Mouse (Mus musculus): Measurements from ENCODE around the gene Ube4b. TPM values are rescaled to one million over a fixed set of nuclear protein-coding genes. Genes with fewer than 3 reads are reported as not detected.

Ube4b gene
- polyA plus RNA-seq, 1 experiment from 2014 or later: 49.5 TPM

DNA sequence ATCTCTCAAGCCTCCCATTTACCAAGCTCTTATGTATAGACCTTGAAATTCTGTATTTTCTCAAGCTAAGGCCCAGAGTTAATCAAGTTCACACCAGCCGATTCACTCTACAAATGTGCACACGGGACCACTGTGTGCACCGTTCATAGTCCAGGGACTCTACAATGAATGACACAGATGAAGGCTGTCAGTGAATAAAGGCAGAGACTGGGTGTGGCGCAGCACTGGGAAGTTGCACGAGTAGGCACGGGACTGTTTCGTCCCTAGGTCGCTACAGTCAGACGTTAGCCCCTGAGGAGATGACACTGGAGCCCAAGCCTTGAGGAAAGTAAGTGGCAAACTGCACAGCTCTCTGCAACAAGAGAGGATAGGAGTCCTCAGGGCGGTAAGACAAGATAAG is 50.5 kb downstream of the Ube4b start:
- Histone ChIP-seq H3K27ac (replicated peaks; ENCODE audit: low read depth, low read length) (no peak overlapping the region), H3K9me3 (ENCODE audit: control insufficient read depth, low read length) (no peaks in the 10 kb centered on the region), H3K4me2 (ENCODE audit: low read depth, severe bottlenecking) (no peak overlapping the region), H3K27me3 (ENCODE audit: control insufficient read depth, insufficient read depth, low read length) (no peaks in the 10 kb centered on the region), H3K4me3 (ENCODE audit: low read depth, low read length) (no peak overlapping the region), H3K4me1 (ENCODE audit: control insufficient read depth, insufficient read depth, low read length) (0 out of 2 replicates have a peak, but pooled peaks cover 3% of the 10 kb centered on the region), H3K9ac (ENCODE audit: low read length) (no peak overlapping the region), H3K36me3 (ENCODE audit: control insufficient read depth, insufficient read depth, low read length) (peaks cover 38% of the 10 kb centered on the region)
- no peak for DNase-seq (ENCODE audit: low spot score)
- ATAC-seq (ENCODE audit: insufficient number of reproducible peaks, low FRiP score, low TSS enrichment, low read depth): no peak
- 92% methylated on average over 10 of the region's 10 CpGs for WGBS

- 72% methylated on average over 11 of the region's 11 CpGs for WGBS
- ATAC-seq (ENCODE audit: insufficient number of reproducible peaks, low FRiP score, low TSS enrichment, low read depth) (no peak), DNase-seq (ENCODE audit: low spot score) (no peak)
- H3K36me3 ChIP-seq (ENCODE audit: control insufficient read depth, insufficient read depth, low read length): peaks cover 33% of the 10 kb centered on the region
- no peak overlapping the region for H3K9ac ChIP-seq (ENCODE audit: low read length)
- no peaks in the 10 kb centered on the region for H3K27me3 ChIP-seq (ENCODE audit: control insufficient read depth, insufficient read depth, low read length)
- H3K4me3 ChIP-seq (ENCODE audit: low read depth, low read length): no peak overlapping the region
- no peak overlapping the region for H3K4me2 ChIP-seq (ENCODE audit: low read depth, severe bottlenecking)
- 0 out of 2 replicates have a peak, but pooled peaks cover 3% of the 10 kb centered on the region for H3K4me1 ChIP-seq (ENCODE audit: control insufficient read depth, insufficient read depth, low read length)
- H3K9me3 ChIP-seq (ENCODE audit: control insufficient read depth, low read length): no peaks in the 10 kb centered on the region
- peak overlapping the region; percentile 52; the same call in 1 of the 2 replicates for H3K27ac ChIP-seq (replicated peaks; ENCODE audit: low read depth, low read length)
Observed at GRCm38 (mm10) chr4:149374662-149375061, 51.9 kb downstream of the Ube4b start.

- 0 out of 2 replicates have a peak overlapping the region, but pooled peaks have one; percentile 52 for H3K27ac ChIP-seq (replicated peaks; ENCODE audit: low read depth, low read length)
- H3K4me2 ChIP-seq (ENCODE audit: low read depth, severe bottlenecking): no peak overlapping the region
- H3K9ac ChIP-seq (ENCODE audit: low read length): no peak overlapping the region
- no peak for DNase-seq (ENCODE audit: low spot score)
- H3K4me1 ChIP-seq (ENCODE audit: control insufficient read depth, insufficient read depth, low read length): 0 out of 2 replicates have a peak, but pooled peaks cover 3% of the 10 kb centered on the region
- H3K9me3 ChIP-seq (ENCODE audit: control insufficient read depth, low read length): no peaks in the 10 kb centered on the region
- H3K4me3 ChIP-seq (ENCODE audit: low read depth, low read length): no peak overlapping the region
- 81% methylated on average over 9 of the region's 9 CpGs for WGBS
- peaks cover 28% of the 10 kb centered on the region for H3K36me3 ChIP-seq (ENCODE audit: control insufficient read depth, insufficient read depth, low read length)
- no peaks in the 10 kb centered on the region for H3K27me3 ChIP-seq (ENCODE audit: control insufficient read depth, insufficient read depth, low read length)
- no peak for ATAC-seq (ENCODE audit: insufficient number of reproducible peaks, low FRiP score, low TSS enrichment, low read depth)
Observed at GRCm38 (mm10) chr4:149373927-149374326, 52.6 kb downstream of the Ube4b start.

GRCm38 (mm10) chr4:149373431-149373830 is 53.1 kb downstream of the Ube4b start:
- H3K27me3 ChIP-seq (ENCODE audit: control insufficient read depth, insufficient read depth, low read length): no peaks in the 10 kb centered on the region
- DNase-seq (ENCODE audit: low spot score): peak; percentile 72
- H3K27ac ChIP-seq (replicated peaks; ENCODE audit: low read depth, low read length): no peak overlapping the region
- H3K9me3 ChIP-seq (ENCODE audit: control insufficient read depth, low read length): no peaks in the 10 kb centered on the region
- no peak overlapping the region for H3K4me3 ChIP-seq (ENCODE audit: low read depth, low read length)
- no peak overlapping the region for H3K4me2 ChIP-seq (ENCODE audit: low read depth, severe bottlenecking)
- H3K9ac ChIP-seq (ENCODE audit: low read length): no peak overlapping the region
- H3K36me3 ChIP-seq (ENCODE audit: control insufficient read depth, insufficient read depth, low read length): peaks cover 25% of the 10 kb centered on the region
- ATAC-seq (ENCODE audit: insufficient number of reproducible peaks, low FRiP score, low TSS enrichment, low read depth): no peak
- 71% methylated on average over 5 of the region's 5 CpGs for WGBS
- H3K4me1 ChIP-seq (ENCODE audit: control insufficient read depth, insufficient read depth, low read length): 0 out of 2 replicates have a peak, but pooled peaks cover 3% of the 10 kb centered on the region

- Histone ChIP-seq H3K4me1 (ENCODE audit: control insufficient read depth, insufficient read depth, low read length) (no peaks in the 10 kb centered on the region), H3K4me2 (ENCODE audit: low read depth, severe bottlenecking) (no peak overlapping the region), H3K27me3 (ENCODE audit: control insufficient read depth, insufficient read depth, low read length) (no peaks in the 10 kb centered on the region), H3K9ac (ENCODE audit: low read length) (no peak overlapping the region), H3K4me3 (ENCODE audit: low read depth, low read length) (no peak overlapping the region), H3K36me3 (ENCODE audit: control insufficient read depth, insufficient read depth, low read length) (peaks cover 13% of the 10 kb centered on the region), H3K9me3 (ENCODE audit: control insufficient read depth, low read length) (no peaks in the 10 kb centered on the region), H3K27ac (replicated peaks; ENCODE audit: low read depth, low read length) (no peak overlapping the region)
- WGBS: 84% methylated on average over 12 of the region's 12 CpGs
- ATAC-seq (ENCODE audit: insufficient number of reproducible peaks, low FRiP score, low TSS enrichment, low read depth) (no peak), DNase-seq (ENCODE audit: low spot score) (no peak)
Observed at GRCm38 (mm10) chr4:149365702-149366370, 60.7 kb downstream of the Ube4b start.

- Histone ChIP-seq H3K27ac (replicated peaks; ENCODE audit: low read depth, low read length) (no peak overlapping the region), H3K36me3 (ENCODE audit: control insufficient read depth, insufficient read depth, low read length) (peaks cover 12% of the 10 kb centered on the region), H3K4me2 (ENCODE audit: low read depth, severe bottlenecking) (no peak overlapping the region), H3K27me3 (ENCODE audit: control insufficient read depth, insufficient read depth, low read length) (no peaks in the 10 kb centered on the region), H3K9me3 (ENCODE audit: control insufficient read depth, low read length) (no peaks in the 10 kb centered on the region), H3K4me1 (ENCODE audit: control insufficient read depth, insufficient read depth, low read length) (no peaks in the 10 kb centered on the region), H3K4me3 (ENCODE audit: low read depth, low read length) (no peak overlapping the region), H3K9ac (ENCODE audit: low read length) (no peak overlapping the region)
- 88% methylated on average over 5 of the region's 5 CpGs for WGBS
- ATAC-seq (ENCODE audit: insufficient number of reproducible peaks, low FRiP score, low TSS enrichment, low read depth) (no peak), DNase-seq (ENCODE audit: low spot score) (no peak)
Observed at GRCm38 (mm10) chr4:149364896-149365295, 61.7 kb downstream of the Ube4b start.

DNA sequence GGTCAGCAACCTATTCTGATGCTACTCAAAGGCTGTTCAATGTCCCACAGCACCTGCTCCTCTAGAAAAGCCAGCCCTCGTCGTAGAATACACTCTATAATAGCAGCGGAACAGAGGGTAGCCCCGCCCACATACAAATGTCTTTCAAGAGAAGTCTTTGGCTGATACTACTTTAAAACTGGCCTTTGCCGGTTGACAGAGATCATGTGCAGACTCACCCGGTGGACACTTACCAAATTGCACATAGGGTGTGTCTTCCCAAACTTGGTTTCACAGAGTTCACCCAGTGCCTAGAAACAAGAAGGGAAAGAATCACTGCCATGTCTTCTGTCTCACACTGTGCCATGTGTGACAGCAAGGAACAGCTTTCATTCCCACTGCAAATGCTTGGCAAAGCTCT is 65.5 kb downstream of the Ube4b start:
- Histone ChIP-seq H3K36me3 (ENCODE audit: control insufficient read depth, insufficient read depth, low read length) (peaks cover 25% of the 10 kb centered on the region), H3K27ac (replicated peaks; ENCODE audit: low read depth, low read length) (no peak overlapping the region), H3K9me3 (ENCODE audit: control insufficient read depth, low read length) (no peaks in the 10 kb centered on the region), H3K27me3 (ENCODE audit: control insufficient read depth, insufficient read depth, low read length) (no peaks in the 10 kb centered on the region), H3K4me1 (ENCODE audit: control insufficient read depth, insufficient read depth, low read length) (no peaks in the 10 kb centered on the region), H3K4me3 (ENCODE audit: low read depth, low read length) (no peak overlapping the region), H3K9ac (ENCODE audit: low read length) (no peak overlapping the region), H3K4me2 (ENCODE audit: low read depth, severe bottlenecking) (no peak overlapping the region)
- DNase-seq (ENCODE audit: low spot score): no peak
- no peak for ATAC-seq (ENCODE audit: insufficient number of reproducible peaks, low FRiP score, low TSS enrichment, low read depth)
- WGBS: 85% methylated on average over 6 of the region's 6 CpGs

DNA sequence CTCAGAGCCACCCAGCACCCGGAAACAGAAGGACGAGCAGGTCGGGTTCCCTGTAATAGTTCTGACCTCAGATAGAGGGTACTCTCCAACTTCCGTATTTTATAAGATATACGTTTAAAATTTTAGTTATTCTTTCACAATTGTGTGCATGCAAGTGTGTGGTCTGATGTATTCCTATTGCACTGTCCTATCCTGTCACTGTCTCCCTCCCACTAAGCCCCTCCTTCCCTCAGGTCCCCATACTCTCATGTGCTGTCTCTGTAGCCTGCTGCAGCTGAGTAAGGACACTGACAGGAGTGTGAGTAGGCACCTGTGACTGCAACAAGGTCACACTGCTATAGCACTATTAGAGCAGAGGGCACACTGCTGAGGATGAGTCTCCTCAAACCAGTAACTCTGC is 65.9 kb downstream of the Ube4b start:
- ATAC-seq (ENCODE audit: insufficient number of reproducible peaks, low FRiP score, low TSS enrichment, low read depth) (no peak), DNase-seq (ENCODE audit: low spot score) (no peak)
- no peaks in the 10 kb centered on the region for H3K9me3 ChIP-seq (ENCODE audit: control insufficient read depth, low read length)
- no peak overlapping the region for H3K4me2 ChIP-seq (ENCODE audit: low read depth, severe bottlenecking)
- H3K4me1 ChIP-seq (ENCODE audit: control insufficient read depth, insufficient read depth, low read length): no peaks in the 10 kb centered on the region
- H3K27me3 ChIP-seq (ENCODE audit: control insufficient read depth, insufficient read depth, low read length): no peaks in the 10 kb centered on the region
- no peak overlapping the region for H3K4me3 ChIP-seq (ENCODE audit: low read depth, low read length)
- no peak overlapping the region for H3K9ac ChIP-seq (ENCODE audit: low read length)
- no peak overlapping the region for H3K27ac ChIP-seq (replicated peaks; ENCODE audit: low read depth, low read length)
- WGBS: 95% methylated on average over 5 of the region's 5 CpGs
- peaks cover 28% of the 10 kb centered on the region for H3K36me3 ChIP-seq (ENCODE audit: control insufficient read depth, insufficient read depth, low read length)

DNA sequence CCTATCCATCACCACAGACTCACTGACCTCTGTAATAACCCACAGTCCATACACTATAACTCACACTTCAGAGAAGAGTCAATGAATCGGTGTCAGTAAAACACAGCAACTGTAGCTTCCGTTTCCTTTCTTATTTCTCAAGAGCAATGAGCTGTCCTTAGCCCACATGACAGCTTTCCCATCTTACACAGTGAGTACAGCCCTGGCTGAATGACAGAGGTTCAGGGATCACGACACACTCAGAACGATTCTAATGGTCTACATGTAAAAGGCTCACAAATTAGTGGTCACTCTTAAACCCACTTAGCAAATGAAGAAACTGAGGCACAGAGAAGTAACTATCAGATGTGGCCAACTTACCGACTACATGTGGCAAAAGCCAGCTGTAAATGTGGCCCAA is 68.6 kb downstream of the Ube4b start:
- Histone ChIP-seq H3K4me2 (ENCODE audit: low read depth, severe bottlenecking) (no peak overlapping the region), H3K27ac (replicated peaks; ENCODE audit: low read depth, low read length) (no peak overlapping the region), H3K27me3 (ENCODE audit: control insufficient read depth, insufficient read depth, low read length) (no peaks in the 10 kb centered on the region), H3K4me3 (ENCODE audit: low read depth, low read length) (no peak overlapping the region), H3K36me3 (ENCODE audit: control insufficient read depth, insufficient read depth, low read length) (peaks cover 33% of the 10 kb centered on the region), H3K9ac (ENCODE audit: low read length) (no peak overlapping the region), H3K9me3 (ENCODE audit: control insufficient read depth, low read length) (no peaks in the 10 kb centered on the region), H3K4me1 (ENCODE audit: control insufficient read depth, insufficient read depth, low read length) (no peaks in the 10 kb centered on the region)
- DNase-seq (ENCODE audit: low spot score) (no peak), ATAC-seq (ENCODE audit: insufficient number of reproducible peaks, low FRiP score, low TSS enrichment, low read depth) (no peak)
- WGBS: 95% methylated on average over 5 of the region's 5 CpGs

Measured in limb, embryonic 11.5 days (tissue).